Mouse (Mus musculus) kidney, adult 8-10 months (tissue): ENCODE measurements around the gene Zfp141.
A peak's percentile ranks its signal among the peaks of the same experiment; 100 is the strongest.

Experiments used
- DNase-seq, 2 experiments: peaks; one replicate each; pipeline ENCODE4 v3.0.0; 2022

The Zfp141 gene

DNA sequence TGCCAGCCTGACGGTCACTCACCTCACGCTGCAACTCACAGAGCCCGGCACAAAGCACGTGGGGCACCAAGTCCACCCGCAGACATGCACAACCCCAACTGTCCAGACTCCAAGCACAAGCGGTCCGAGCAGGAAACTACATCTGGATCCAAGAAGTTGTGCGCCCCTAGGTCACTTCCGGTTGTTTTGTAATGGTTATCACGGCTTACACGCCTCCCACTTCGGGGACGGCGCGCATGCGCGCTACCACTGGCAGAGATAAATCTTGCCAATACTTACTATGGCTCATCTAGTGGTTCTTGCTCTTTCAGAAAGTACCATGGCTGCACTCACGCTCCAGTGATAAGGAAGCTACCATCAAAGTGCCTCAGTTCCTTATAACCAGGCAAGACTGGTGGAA is at the start of gene Zfp141:
TSS of gene Zfp141 (minus strand) at position 153 of the 400 bp plus-strand sequence.
- DNase-seq, result peak; percentile 88

DNA sequence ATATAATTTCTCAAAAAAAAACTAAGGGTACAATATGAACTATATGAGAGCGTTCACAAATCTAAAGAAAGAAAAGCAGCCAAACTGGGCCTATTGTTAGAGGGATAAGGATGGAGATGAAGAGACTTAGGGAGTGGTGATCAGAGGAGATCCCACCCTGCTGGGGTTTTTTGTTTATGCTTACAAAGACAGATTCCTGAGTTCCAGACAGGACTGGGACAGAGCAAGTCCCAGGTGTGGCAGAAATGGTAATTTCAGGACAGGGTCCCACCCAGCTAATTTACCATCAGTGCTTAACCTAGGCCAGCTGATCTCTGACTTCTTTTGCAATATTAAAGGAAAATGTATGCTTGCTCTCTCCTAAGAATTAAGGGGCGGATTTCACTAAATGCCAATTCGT is 46.2 kb upstream of the Zfp141 start:
- DNase-seq, result no peak

DNA sequence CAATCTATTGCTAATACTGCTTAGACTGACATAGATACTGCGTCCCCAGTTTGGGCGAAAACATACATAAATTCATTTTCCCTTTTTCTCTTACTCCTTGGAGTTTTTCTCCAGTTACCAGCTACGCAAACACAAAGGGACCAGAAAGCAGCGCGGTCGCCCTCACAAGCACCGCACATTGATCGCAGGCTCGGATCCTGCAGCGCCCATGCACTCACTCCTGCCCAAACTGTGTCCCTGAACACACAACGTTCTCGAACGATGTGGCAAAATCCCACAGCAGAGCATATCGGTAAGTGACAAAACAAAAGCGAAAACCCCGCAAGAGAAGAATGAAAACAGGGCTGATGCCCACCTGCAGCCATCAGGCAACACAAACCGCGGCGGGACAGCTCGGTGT is 354 bp downstream of the Zfp141 start:
- DNase-seq, result no peak

DNA sequence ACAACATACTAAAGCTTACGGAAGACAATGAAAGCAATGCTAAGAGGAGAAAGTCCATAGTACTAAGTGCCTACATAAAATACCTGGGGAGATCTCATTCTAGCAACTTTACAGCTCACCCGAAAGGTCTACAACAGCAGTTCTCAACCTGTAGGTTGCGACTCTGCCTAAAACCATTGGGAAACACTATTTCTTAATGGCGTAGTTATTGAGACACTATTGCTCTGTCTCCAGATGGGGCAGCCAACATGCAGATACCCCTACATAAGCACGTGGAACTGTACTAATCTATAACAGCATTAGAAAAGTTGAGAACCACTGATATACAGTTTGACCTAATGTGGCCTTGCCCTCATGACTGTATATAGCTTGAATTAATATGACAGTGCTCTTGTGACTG is 7.3 kb downstream of the Zfp141 start:
- DNase-seq, result no peak

DNA sequence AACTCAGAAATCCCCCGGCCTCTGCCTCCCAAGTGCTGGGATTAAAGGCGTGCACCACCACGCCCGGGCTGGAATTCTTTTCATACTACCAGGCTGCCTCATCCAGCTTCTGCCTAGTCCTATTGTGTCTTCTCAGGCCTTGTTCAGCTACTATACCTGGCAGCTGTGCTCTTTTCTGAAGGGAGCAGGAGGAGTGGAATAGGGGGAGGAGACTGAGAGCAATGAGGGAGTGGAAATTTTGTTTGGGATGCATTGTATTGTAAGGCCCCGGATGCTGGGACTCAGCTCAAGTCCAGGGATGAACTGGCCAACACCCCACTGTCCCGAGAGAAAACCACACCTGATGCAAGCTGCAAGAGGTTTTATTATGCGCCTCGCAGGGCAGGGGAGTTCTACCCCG is 8.2 kb downstream of the Zfp141 start:
- no peak for DNase-seq

DNA sequence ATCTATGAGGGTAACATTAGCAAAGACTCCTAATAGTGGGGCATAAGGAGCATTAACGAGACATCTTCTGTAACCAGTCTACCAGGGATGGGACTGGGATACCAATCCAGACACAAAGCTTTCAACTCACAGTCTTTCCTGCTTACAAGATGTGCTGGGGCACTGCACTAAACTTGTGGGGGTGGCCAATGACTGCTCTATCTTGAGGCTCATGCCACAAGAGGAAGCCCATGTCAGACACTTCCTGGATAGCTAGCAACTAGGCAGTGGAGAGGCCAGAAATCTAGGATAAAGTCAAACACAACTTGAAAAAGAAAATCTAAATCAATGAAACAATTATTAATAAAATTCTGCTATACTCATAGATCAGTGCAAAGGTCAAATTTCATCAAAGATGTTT is 9.3 kb downstream of the Zfp141 start:
- no peak for DNase-seq

DNA sequence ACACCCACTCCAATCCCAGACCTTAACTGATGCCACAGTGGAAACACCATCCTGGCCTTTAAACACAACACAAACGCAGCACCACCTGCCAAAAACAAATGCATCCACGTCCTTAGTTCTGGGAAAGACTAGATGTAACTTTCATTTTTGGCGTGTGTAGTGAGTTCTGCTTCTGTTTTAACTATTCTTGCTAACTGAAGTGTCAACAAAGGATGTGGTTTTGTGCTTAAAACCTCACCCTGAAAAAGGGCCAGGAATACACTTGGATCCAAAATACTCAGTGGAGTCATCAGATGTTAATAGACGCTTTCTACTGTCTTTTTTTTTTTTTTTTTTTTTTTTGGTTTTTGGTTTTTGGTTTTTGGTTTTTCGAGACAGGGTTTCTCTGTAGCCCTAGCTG is 14.7 kb downstream of the Zfp141 start:
- no peak for DNase-seq

DNA sequence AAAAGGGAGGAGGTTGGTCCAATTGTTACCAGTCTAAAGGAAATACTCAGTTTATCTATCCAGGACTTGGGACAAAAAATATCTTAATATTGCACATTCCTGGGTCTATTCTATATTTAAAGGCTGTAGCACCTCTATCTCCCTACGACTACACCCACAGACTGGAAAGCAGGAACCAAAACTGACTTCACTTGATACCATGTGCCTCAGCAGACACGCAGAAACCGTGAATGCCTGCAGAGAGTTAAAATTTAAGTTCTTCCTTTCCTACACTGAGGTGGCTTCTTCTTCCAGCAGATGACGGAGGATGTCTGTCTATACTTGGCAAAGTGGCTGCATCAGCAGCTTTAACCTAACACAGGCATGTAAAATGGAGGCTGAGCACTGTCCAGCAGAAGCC is 15.2 kb downstream of the Zfp141 start:
- no peak for DNase-seq

DNA sequence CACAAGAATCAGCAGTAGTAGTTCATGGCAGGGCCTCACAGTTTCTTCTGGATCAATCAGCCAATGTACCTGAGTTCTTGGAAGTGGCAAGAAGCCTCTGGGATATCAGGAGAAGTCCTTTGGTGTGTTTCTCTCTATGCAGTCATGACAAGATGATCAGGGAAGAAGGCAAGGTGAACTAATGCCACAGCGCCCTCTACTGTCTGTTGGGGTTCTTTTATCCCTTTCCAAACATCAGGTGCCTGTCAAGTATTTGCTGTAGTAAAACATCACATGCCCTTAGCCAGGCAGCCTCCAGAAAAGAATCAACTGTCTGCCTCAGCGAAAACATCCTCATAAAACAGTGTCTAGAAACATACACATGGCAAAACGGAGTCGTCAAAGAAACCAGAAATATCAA is 50.9 kb downstream of the Zfp141 start:
- DNase-seq, result no peak

DNA sequence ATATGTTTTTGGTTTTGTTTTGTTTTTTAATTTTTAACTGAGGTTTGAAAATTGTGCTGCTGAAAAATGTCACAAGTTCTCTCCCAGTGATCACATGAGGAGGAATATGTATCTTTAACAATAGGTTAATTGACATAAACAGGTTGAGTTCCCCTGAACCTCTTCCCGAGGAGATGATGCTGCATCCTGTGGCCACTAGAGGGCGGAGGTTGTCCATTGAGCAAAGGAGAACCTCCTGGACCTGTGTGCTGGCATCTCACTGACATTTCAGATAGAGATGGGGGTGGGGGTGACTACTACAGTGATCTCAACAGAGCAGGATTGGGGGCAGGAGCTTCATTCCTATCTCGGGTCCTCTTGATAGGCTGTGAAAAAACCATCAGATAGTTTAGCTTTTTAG is 54.9 kb downstream of the Zfp141 start:
- DNase-seq, result peak; percentile 2 to 33

DNA sequence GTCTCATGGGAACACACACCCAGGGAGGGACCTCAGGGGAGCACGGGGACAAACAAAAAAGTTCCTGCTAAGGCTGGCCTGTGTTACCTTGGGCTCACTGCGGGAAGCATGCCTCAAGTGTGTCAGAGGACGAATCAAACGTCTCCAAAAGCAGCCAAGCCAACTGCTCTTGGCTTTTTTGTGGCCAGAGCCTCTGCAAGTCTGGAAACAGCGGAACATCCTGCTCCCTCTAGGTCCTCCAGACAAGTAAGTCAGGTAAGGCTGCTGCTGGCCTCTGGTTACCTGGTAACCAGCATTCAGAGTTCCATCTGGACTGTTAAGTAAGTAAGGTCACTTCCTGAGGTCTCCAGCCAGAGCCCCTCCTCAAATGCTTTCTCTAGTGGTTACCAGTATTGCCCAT is 57.7 kb downstream of the Zfp141 start, which contains the start of gene 4933421I07Rik:
TSS of gene 4933421I07Rik (minus strand) at position 271 of the 400 bp plus-strand sequence.
- DNase-seq, result no peak

DNA sequence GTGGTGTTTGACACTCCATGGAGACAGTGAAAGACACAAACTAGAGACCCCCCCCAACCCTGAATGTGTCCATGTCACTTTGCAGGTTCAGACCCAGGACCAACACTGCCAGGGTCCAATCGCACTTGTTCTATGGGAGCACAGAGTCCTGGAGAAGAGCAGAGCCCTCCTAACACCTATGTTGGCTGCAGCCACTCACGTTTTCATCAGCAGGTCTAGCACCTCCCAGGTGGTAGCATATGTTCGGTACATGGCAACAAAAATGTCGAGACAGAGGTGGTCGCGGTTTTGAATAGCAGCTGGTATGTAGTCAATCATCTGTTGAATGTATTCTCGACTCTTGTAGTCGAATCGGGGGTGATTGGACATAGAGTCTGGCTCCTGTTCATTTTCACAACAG is 58.2 kb downstream of the Zfp141 start:
- DNase-seq, result no peak
